Mouse (Mus musculus) monocyte, adult 59 days (primary cell): ENCODE data around the gene Clec9a. TPM values are rescaled to one million over a fixed set of nuclear protein-coding genes. Genes with fewer than 3 reads are reported as not detected.

Source experiments
- total RNA-seq, 2 experiments: library from RNA; stranded (reverse); gene quantifications; one replicate each; pipeline ENCODE4 v1.2.4; 2023

The Clec9a gene
- 10 to 100 TPM in 1 of 2 experiments, 1 to 10 TPM in 1; 7.8 to 20.6 TPM for total RNA-seq

GRCm38 (mm10) chr6:129408562-129408961 lies at the start of gene Clec9a:
Gene Clec9a, plus strand, starts transcription at chr6:129408862.

GRCm38 (mm10) chr6:129385774-129386173 lies 22.9 kb upstream of the Clec9a start, which contains the start of gene Clec12b:
Gene Clec12b, minus strand, starts transcription at chr6:129385874.

GRCm38 (mm10) chr6:129396997-129397396 lies 11.7 kb upstream of the Clec9a start, which contains the start of gene Clec1b:
Gene Clec1b, plus strand, starts transcription at chr6:129397297.

GRCm38 (mm10) chr6:129451411-129452039 lies 42.9 kb downstream of the Clec9a start, which contains the start of gene Clec1a:
Gene Clec1a, minus strand, starts transcription at chr6:129452000.

Other genes starting within 250 kb of the Clec9a start
- gene Clec2d, start 228.2 kb upstream of the Clec9a start, total RNA-seq, result 100 to 1,000 TPM; 117 to 130 TPM
- gene Cd69, start 133.4 kb upstream of the Clec9a start, total RNA-seq, result 10 to 100 TPM; 32.7 to 49.3 TPM
- gene 4922502D21Rik, start 77.1 kb upstream of the Clec9a start, total RNA-seq, result not detected
- gene Clec12a, start 66.2 kb upstream of the Clec9a start, total RNA-seq, result 100 to 1,000 TPM; 146 to 158 TPM
- not detected for gene Clec12b, start 23.0 kb upstream of the Clec9a start, total RNA-seq
- gene Clec1b, start 11.6 kb upstream of the Clec9a start, total RNA-seq, result 10 to 100 TPM; 11.0 to 19.1 TPM
- gene Clec1a, start 43.1 kb downstream of the Clec9a start, total RNA-seq, result 1 to 10 TPM in 1 of 2 experiments, under 1 TPM in 1; 0.58 to 1.5 TPM
- gene Olr1, start 98.3 kb downstream of the Clec9a start, total RNA-seq, result 1 to 10 TPM; 1.7 to 3.1 TPM
- 1 to 10 TPM in 1 of 2 experiments, not detected in 1; 1.4 TPM for gene Tmem52b, start 103.7 kb downstream of the Clec9a start, total RNA-seq
- gene Gabarapl1, start 124.3 kb downstream of the Clec9a start, total RNA-seq, result 10 to 100 TPM; 63.8 to 74.3 TPM
- gene Klre1, start 169.0 kb downstream of the Clec9a start, total RNA-seq, result not detected
- 10 to 100 TPM in 1 of 2 experiments, 1 to 10 TPM in 1; 9.9 to 12.7 TPM for gene Klrd1, start 182.9 kb downstream of the Clec9a start, total RNA-seq
- gene Klrk1, start 215.0 kb downstream of the Clec9a start, total RNA-seq, result 10 to 100 TPM; 16.5 to 20.0 TPM
- gene Klrc3, start 234.5 kb downstream of the Clec9a start, total RNA-seq, result not detected